Mouse (Mus musculus) embryonic fibroblast, embryonic 13.5 days (primary cell): ENCODE measurements around the gene Hspb3. TPM values are rescaled to one million over a fixed set of nuclear protein-coding genes. Genes with fewer than 3 reads are reported as not detected.
A peak's percentile ranks its signal among the peaks of the same experiment; 100 is the strongest.

Experiments
- H3K27ac ChIP-seq: 2 replicates; pipeline ENCODE4 v1.5.1; 2012; ENCODE audit warnings: low read length, control low read depth, inconsistent platforms; ENCODE audit not compliant: insufficient read depth
- H3K4me1 ChIP-seq: 2 replicates; pipeline ENCODE4 v1.6.1; 2011; ENCODE audit warnings: low read length; ENCODE audit not compliant: control insufficient read depth, insufficient read depth
- H3K4me3 ChIP-seq: 2 replicates; pipeline ENCODE4 v1.5.1; 2011; ENCODE audit warnings: mild to moderate bottlenecking, control low read depth, low read length; ENCODE audit not compliant: insufficient read depth
- CTCF ChIP-seq: IDR thresholded peaks from 2 replicates; pipeline ENCODE4 v1.5.1; 2011; ENCODE audit warnings: mild to moderate bottlenecking, control low read depth, low read length, moderate library complexity, borderline replicate concordance; ENCODE audit not compliant: insufficient read depth
- POLR2A ChIP-seq: IDR thresholded peaks from 2 replicates; pipeline ENCODE4 v1.6.1; 2011; ENCODE audit warnings: low read depth, mild to moderate bottlenecking, control low read depth, low read length, moderate library complexity
- polyA plus RNA-seq: library from polyadenylated mRNA; stranded (reverse); fragments of >200 nt; gene quantifications from 2 replicates; pipeline ENCODE4 v1.2.4, GENCODE M21; 2011; ENCODE audit warnings: low read depth; ENCODE audit not compliant: missing spikeins, insufficient read length

Gene Hspb3
- not detected in 2 replicates for polyA plus RNA-seq

DNA sequence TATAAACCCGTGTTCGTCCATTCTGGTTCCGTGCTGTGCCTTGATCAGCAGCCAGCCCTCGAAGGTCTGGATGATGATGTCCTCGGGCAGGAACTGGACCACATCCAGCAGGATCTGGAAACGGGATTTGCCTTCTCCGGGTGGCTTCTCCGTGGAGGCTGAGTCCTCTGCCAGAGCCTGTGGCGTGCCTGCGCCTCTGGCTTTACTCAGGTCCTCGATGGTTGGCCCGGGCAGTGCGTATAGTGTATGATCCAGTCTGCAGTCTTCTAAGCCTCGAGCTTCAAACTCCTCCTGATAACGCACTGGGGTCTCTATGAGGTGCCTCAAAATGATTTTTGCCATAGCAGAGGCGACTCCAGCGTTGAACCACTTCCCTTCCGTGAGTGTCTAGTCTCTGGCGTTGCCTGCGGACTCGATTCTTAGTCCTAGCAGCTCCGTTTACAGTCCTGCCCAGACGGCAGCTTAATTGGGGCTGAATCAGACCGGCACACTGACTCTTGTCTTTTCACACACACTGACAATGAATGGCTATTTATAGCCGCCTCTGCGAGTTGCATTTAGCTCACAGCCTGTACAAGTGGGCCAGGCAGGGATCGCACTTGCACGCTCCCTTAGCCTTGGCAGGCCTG, at the start of gene Hspb3:
Gene Hspb3, minus strand, starts transcription at position 526 of the 629 bp plus-strand sequence.
- H3K27ac ChIP-seq, result no peak within 1 kb of the TSS
- no peak for TF ChIP-seq CTCF
- peaks cover 2% of the 10 kb centered on the region; the same call in 1 of the 2 replicates for H3K4me1 ChIP-seq
- H3K4me3 ChIP-seq, result no peak within 1 kb of the TSS

DNA sequence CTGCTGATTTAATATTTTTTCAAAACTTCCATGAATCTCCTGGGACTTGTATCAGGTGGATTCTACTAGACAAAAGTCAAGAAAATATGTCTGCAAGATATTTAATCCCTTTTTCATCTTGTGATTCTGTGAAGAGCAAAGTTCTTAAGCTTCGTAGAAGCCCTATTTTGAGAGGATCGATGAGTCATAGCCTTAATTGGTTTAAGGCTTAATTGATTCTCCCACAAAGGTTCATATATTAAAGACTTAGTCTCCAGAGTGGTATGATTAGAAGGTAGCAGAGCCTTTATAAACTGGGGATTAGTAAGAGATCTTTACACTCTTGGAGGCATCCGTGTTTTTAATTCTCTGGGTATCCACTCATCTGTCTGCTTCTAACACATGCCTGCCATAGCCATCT, 49.7 kb upstream of the Hspb3 start:
- TF ChIP-seq CTCF (no peak), POLR2A (no peak)
- H3K4me3 ChIP-seq, result no peak overlapping the region
- H3K4me1 ChIP-seq, result no peaks in the 10 kb centered on the region
- no peak overlapping the region for H3K27ac ChIP-seq

DNA sequence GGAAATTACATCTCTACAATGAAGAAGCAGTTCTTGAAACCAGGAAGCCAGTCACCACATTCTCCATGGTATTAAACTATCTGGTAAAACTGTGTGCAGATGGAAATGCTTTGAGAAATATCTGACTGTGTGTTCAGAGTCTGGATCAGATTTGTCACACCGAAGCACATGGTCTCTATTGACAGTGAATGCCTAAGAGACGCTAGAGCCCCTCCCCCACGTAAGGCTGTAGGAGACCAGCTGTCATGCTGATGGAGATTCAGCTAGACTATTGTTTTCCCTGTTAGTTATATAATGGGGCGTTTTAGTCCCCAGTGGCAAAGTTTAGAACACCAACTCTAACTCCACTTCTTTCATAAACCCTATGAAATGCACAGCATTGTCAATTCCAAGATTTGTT, 42.7 kb upstream of the Hspb3 start:
- H3K4me3 ChIP-seq, result no peak overlapping the region
- H3K4me1 ChIP-seq, result no peaks in the 10 kb centered on the region
- TF ChIP-seq CTCF (no peak), POLR2A (no peak)
- no peak overlapping the region for H3K27ac ChIP-seq

- Histone ChIP-seq H3K27ac (no peak overlapping the region), H3K4me3 (no peak overlapping the region), H3K4me1 (no peaks in the 10 kb centered on the region)
- no peak for TF ChIP-seq CTCF
- TF ChIP-seq POLR2A, result no peak
Observed at GRCm38 (mm10) chr13:113701185-113701584, 37.7 kb upstream of the Hspb3 start.

DNA sequence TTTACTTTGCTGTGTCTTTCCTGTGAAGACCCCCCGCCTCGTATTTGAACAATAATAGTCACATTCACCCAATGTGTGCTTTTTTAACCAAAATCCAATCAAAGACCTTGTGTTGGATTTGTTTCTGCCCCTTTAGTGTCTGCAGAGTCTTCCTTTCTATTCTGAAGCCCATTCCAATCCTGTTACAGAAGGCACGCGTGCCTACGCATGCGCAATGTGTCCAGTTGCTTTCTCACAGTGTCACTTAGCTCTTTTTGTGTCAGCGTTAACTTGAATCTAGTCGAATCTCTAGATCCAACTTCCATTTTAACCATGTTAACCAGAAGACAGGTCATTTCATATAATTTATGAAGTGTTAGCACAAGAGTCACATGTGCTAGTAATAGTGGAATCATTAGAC, 36.5 kb upstream of the Hspb3 start:
- no peak for TF ChIP-seq POLR2A
- TF ChIP-seq CTCF, result no peak
- no peak overlapping the region for H3K4me3 ChIP-seq
- no peak overlapping the region for H3K27ac ChIP-seq
- no peaks in the 10 kb centered on the region for H3K4me1 ChIP-seq

DNA sequence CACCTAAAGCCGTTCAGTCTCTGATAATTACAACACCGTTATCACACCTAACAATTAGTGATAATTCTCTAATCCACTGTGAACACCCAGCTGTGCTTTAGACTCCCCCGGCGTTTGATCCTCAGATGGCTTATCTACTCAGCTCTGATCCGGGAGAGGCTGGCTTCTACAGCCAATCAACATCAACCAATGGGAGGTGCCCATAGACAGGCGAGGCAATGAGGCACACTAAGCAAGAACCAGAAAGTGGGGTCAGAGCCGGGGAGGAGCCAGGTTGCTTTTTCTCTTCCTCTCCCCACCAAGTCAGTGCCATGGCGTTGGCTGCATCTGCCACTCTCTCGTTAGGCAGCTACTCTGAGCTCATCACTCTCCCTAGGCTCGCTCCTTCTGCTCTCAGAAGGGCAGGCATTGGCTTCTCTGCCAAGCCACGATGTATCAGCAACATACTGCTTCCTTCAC, 36.0 kb upstream of the Hspb3 start:
- no peak overlapping the region for H3K27ac ChIP-seq
- no peak for TF ChIP-seq CTCF
- no peak for TF ChIP-seq POLR2A
- no peak overlapping the region for H3K4me3 ChIP-seq
- H3K4me1 ChIP-seq, result no peaks in the 10 kb centered on the region

DNA sequence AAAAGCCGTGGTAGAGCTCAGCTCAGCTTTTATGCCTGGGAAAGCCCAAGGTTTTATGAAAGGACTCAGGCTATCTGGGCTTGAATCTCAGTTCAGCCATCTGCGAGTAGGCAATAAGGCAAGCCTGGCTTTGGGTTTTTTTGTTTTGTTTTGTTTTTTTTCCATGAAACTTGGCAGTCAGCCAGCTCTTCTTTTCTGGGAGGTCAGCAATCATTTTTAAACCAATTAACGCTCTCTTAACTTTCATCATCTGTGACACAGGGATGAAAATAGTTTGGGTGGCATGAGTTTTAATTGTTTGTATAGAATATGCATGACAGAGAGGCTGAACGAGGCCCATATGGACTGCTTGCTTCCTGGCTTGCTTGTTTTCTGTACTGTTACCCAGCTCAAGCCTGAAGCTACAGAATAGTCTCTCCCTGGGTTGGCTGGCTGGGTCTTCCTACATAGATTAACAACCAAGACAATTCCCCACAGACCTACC, 33.4 kb upstream of the Hspb3 start:
- Histone ChIP-seq H3K4me3 (no peak overlapping the region), H3K27ac (no peak overlapping the region), H3K4me1 (no peaks in the 10 kb centered on the region)
- TF ChIP-seq POLR2A (no peak), CTCF (no peak)

DNA sequence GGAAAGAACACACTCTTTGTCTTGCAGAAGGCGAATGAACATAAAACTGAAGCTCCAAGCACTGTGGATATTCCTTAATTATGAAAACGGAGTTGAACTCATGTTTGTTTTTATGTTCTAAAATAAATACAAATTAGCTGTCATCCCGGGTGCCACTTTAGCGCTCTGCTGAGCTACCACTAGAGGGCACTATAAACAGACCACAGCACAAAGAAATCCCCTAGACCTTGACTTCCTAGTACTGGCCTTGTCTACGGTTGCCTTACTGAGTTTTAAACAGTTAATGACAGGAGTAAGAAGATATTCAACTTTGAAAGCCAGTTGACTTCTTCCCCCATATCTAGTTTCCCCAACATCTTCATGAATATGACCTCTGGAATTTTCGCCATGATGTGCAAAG, 29.9 kb upstream of the Hspb3 start:
- TF ChIP-seq CTCF, result no peak
- no peak for TF ChIP-seq POLR2A
- H3K27ac ChIP-seq, result no peak overlapping the region
- no peaks in the 10 kb centered on the region for H3K4me1 ChIP-seq
- H3K4me3 ChIP-seq, result no peak overlapping the region

DNA sequence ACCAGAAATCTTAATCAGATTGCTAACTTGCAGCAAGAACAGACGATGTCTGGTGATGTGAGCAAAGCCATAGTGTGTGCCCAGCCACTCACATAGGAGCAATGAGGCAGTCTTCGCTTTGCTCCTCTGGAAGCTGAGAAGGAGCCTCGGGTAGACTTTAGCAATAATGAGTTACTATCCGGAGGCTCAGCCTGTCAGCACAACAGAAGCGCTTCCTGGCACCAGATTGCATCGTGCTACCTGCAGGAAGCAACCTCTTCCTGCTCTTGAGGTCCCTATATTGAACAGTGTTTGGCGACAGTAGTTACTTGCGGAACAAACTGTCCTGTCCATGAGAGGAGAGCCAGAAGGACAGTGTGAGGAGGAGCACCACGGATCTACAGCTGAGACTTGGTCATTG, 28.2 kb upstream of the Hspb3 start:
- Histone ChIP-seq H3K27ac (no peak overlapping the region), H3K4me1 (no peaks in the 10 kb centered on the region; the same call in 1 of the 2 replicates), H3K4me3 (no peak overlapping the region)
- no peak for TF ChIP-seq POLR2A
- TF ChIP-seq CTCF, result no peak

- TF ChIP-seq POLR2A (no peak), CTCF (no peak)
- Histone ChIP-seq H3K4me1 (no peaks in the 10 kb centered on the region; the same call in 1 of the 2 replicates), H3K27ac (no peak overlapping the region), H3K4me3 (no peak overlapping the region)
Observed at GRCm38 (mm10) chr13:113689883-113690282, 26.4 kb upstream of the Hspb3 start.

DNA sequence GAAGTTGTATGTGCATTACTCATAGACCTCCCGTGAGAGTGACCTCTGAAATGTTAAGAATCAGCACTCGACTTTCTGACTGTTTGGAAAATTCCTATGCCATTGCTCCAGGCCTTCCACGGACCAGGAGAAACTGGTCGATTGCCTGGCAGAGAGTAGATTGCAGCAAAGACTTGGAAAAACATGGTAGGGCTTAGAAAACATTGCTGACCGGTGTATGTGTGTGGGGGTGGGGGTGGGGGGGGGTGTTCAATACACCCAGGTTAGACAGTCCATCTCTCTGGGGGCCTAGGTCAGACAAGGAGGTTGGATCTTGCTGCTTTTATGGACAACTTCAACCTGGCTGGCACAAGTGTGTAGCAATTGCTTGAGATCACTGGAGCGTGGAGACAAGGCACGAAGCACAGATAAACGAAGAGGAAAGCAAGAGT, 23.2 kb upstream of the Hspb3 start:
- no peak for TF ChIP-seq CTCF
- no peak for TF ChIP-seq POLR2A
- no peaks in the 10 kb centered on the region; the same call in 1 of the 2 replicates for H3K4me1 ChIP-seq
- H3K4me3 ChIP-seq, result no peak overlapping the region
- peak overlapping the region; percentile 66 for H3K27ac ChIP-seq
